Mouse (Mus musculus) lung, postnatal 25 days (tissue): ENCODE measurements at regions not wholly inside any gene's neighbourhood (a gene's known extent, or its start where the extent isn't known, plus 50 kb on each side); places are given as distances from the start of the nearest gene placed in this dataset.

Source experiments
- DNase-seq: peaks from one replicate; pipeline ENCODE4 v3.0.0; 2022; ENCODE audit warnings: low spot score

- DNase-seq: peak; percentile 17
Measured at GRCm38 (mm10) chr1:136781561-136782025, 156.9 kb downstream of the Zfp281 start.

DNA sequence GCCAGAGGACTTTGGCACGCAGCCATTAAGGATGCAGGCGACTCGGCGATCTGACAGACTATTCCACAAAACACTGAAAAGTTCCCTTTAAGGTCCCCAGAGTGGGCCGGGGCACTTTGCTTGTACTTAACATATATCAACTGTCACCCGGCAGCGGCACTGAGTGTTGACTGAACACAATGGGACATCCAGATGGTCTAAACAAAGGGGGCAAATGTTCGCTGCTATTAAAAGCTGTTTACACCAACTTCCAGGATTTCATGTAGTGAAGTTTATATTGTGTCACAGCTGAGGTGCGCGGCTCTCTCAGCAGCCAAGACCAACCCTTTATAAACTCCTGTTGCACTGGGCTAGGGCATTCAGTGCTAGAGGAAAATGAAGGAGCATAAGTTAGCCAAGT lies 157.6 kb downstream of the Zfp281 start:
- peak; percentile 49 for DNase-seq

DNA sequence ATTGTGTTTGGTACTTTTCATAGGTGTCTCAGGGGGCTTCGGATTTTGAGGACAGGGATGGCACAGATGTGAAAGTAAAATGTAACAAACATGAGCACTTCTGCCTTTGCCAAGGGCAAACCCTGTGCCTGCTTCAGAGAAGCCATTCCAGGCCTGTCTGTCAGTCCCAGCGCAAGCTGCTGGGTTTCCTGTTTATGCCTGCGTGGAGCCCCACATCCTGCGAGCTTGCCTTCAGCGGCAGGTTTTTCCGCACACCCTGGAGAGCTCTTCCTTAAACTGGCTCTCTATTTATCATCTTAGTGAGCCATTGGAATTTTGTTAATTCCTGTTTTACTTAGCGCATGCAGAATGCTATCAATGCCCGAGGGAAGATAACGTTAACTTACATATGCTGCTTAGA lies 159.5 kb downstream of the Zfp281 start:
- DNase-seq: peak; percentile 57

GRCm38 (mm10) chr1:136788979-136789513 lies 164.3 kb downstream of the Zfp281 start:
- no peak for DNase-seq

GRCm38 (mm10) chr1:136791641-136792040 lies 166.9 kb downstream of the Zfp281 start:
- no peak for DNase-seq
